Mouse (Mus musculus): ENCODE results near the gene Usp39. TPM values are rescaled to one million over a fixed set of nuclear protein-coding genes. Genes with fewer than 3 reads are reported as not detected.

Gene Usp39
- total and polyA plus RNA-seq, 2 experiments from 2014 or later = 39.0 to 52.6 TPM

- WGBS = 51% methylated on average over 9 of the region's 9 CpGs
- H3K9me3 ChIP-seq (ENCODE audit: low read length) = no peaks in the 10 kb centered on the region
- no peaks in the 10 kb centered on the region for H3K36me3 ChIP-seq (ENCODE audit: insufficient read depth)
Observed at GRCm38 (mm10) chr6:72303510-72303909, 41.5 kb downstream of the Usp39 start.

GRCm38 (mm10) chr6:72302349-72302925 lies 42.5 kb downstream of the Usp39 start:
- no peak overlapping the region for H3K9ac ChIP-seq
- TF ChIP-seq CTCF (IDR thresholded peaks at IDR 0.05; ENCODE audit: low read depth) = no peak
- no peak overlapping the region for H3K4me3 ChIP-seq (ENCODE audit: low read depth, low read length)
- no peaks in the 10 kb centered on the region for H3K27me3 ChIP-seq (ENCODE audit: insufficient read depth, low read length)
- no peak for ATAC-seq
- H3K27ac ChIP-seq (ENCODE audit: low read depth, low read length) = no peak overlapping the region
- H3K36me3 ChIP-seq (ENCODE audit: insufficient read depth) = no peaks in the 10 kb centered on the region
- H3K4me1 ChIP-seq (ENCODE audit: insufficient read depth) = no peaks in the 10 kb centered on the region
- no peaks in the 10 kb centered on the region for H3K9me3 ChIP-seq (ENCODE audit: low read length)
- no peak for DNase-seq
- no peak overlapping the region for H3K4me2 ChIP-seq (ENCODE audit: low read depth)
- 89% methylated on average over 11 of the region's 11 CpGs for WGBS

More at GRCm38 (mm10) chr6:72303510-72303909, 41.5 kb downstream of the Usp39 start:
- H3K4me3 ChIP-seq (ENCODE audit: low read depth, low read length) = no peak overlapping the region
- H3K4me1 ChIP-seq (ENCODE audit: insufficient read depth) = no peaks in the 10 kb centered on the region
- TF ChIP-seq CTCF (IDR thresholded peaks at IDR 0.05; ENCODE audit: low read depth) = no peak
- H3K9ac ChIP-seq = no peak overlapping the region
- DNase-seq (no peak), ATAC-seq (no peak)
- H3K27me3 ChIP-seq (ENCODE audit: insufficient read depth, low read length) = no peaks in the 10 kb centered on the region
- no peak overlapping the region for H3K27ac ChIP-seq (ENCODE audit: low read depth, low read length)
- H3K4me2 ChIP-seq (ENCODE audit: low read depth) = no peak overlapping the region

GRCm38 (mm10) chr6:72297825-72298224 lies 47.2 kb downstream of the Usp39 start:
- Histone ChIP-seq H3K36me3 (ENCODE audit: insufficient read depth) (no peaks in the 10 kb centered on the region), H3K4me1 (ENCODE audit: insufficient read depth) (no peaks in the 10 kb centered on the region), H3K4me2 (ENCODE audit: low read depth) (no peak overlapping the region), H3K27ac (ENCODE audit: low read depth, low read length) (no peak overlapping the region), H3K9me3 (ENCODE audit: low read length) (no peaks in the 10 kb centered on the region), H3K4me3 (ENCODE audit: low read depth, low read length) (no peak overlapping the region), H3K27me3 (ENCODE audit: insufficient read depth, low read length) (no peaks in the 10 kb centered on the region), H3K9ac (no peak overlapping the region)
- TF ChIP-seq CTCF (IDR thresholded peaks at IDR 0.05; ENCODE audit: low read depth) = no peak
- DNase-seq = no peak
- no peak for ATAC-seq
- 62% methylated on average over 3 of the region's 3 CpGs for WGBS

- ATAC-seq (no peak), DNase-seq (no peak)
- TF ChIP-seq CTCF (IDR thresholded peaks at IDR 0.05; ENCODE audit: low read depth) = no peak
Observed at GRCm38 (mm10) chr6:72292972-72293651, 51.9 kb downstream of the Usp39 start.

GRCm38 (mm10) chr6:72289484-72289883 lies 55.5 kb downstream of the Usp39 start:
- Histone ChIP-seq H3K4me2 (ENCODE audit: low read depth) (no peak overlapping the region), H3K27me3 (ENCODE audit: insufficient read depth, low read length) (no peaks in the 10 kb centered on the region), H3K9me3 (ENCODE audit: low read length) (no peaks in the 10 kb centered on the region), H3K9ac (no peak overlapping the region), H3K4me1 (ENCODE audit: insufficient read depth) (no peaks in the 10 kb centered on the region), H3K36me3 (ENCODE audit: insufficient read depth) (no peaks in the 10 kb centered on the region), H3K4me3 (ENCODE audit: low read depth, low read length) (no peak overlapping the region), H3K27ac (ENCODE audit: low read depth, low read length) (no peak overlapping the region)
- no peak for TF ChIP-seq CTCF (IDR thresholded peaks at IDR 0.05; ENCODE audit: low read depth)
- 82% methylated on average over 3 of the region's 3 CpGs for WGBS
- DNase-seq (no peak), ATAC-seq (no peak)

More at GRCm38 (mm10) chr6:72292972-72293651, 51.9 kb downstream of the Usp39 start:
- no peak overlapping the region for H3K9ac ChIP-seq
- no peaks in the 10 kb centered on the region for H3K9me3 ChIP-seq (ENCODE audit: low read length)
- H3K4me1 ChIP-seq (ENCODE audit: insufficient read depth) = no peaks in the 10 kb centered on the region
- H3K36me3 ChIP-seq (ENCODE audit: insufficient read depth) = no peaks in the 10 kb centered on the region
- H3K4me2 ChIP-seq (ENCODE audit: low read depth) = no peak overlapping the region
- H3K4me3 ChIP-seq (ENCODE audit: low read depth, low read length) = no peak overlapping the region
- no peaks in the 10 kb centered on the region for H3K27me3 ChIP-seq (ENCODE audit: insufficient read depth, low read length)
- 84% methylated on average over 12 of the region's 12 CpGs for WGBS
- no peak overlapping the region for H3K27ac ChIP-seq (ENCODE audit: low read depth, low read length)

- H3K4me2 ChIP-seq (ENCODE audit: low read depth) = no peak overlapping the region
- no peak overlapping the region for H3K4me3 ChIP-seq (ENCODE audit: low read depth, low read length)
- H3K27ac ChIP-seq (ENCODE audit: low read depth, low read length) = no peak overlapping the region
- no peaks in the 10 kb centered on the region for H3K4me1 ChIP-seq (ENCODE audit: insufficient read depth)
- ATAC-seq (no peak), DNase-seq (peak; percentile 31)
- no peaks in the 10 kb centered on the region for H3K36me3 ChIP-seq (ENCODE audit: insufficient read depth)
- no peaks in the 10 kb centered on the region for H3K27me3 ChIP-seq (ENCODE audit: insufficient read depth, low read length)
- peak; percentile 67 for TF ChIP-seq CTCF (IDR thresholded peaks at IDR 0.05; ENCODE audit: low read depth)
- 26% methylated on average over 4 of the region's 4 CpGs for WGBS
- H3K9ac ChIP-seq = no peak overlapping the region
- H3K9me3 ChIP-seq (ENCODE audit: low read length) = no peaks in the 10 kb centered on the region
Observed at GRCm38 (mm10) chr6:72283914-72284313, 61.1 kb downstream of the Usp39 start.

GRCm38 (mm10) chr6:72280410-72280998 lies 64.5 kb downstream of the Usp39 start:
- H3K4me2 ChIP-seq (ENCODE audit: low read depth) = no peak overlapping the region
- TF ChIP-seq CTCF (IDR thresholded peaks at IDR 0.05; ENCODE audit: low read depth) = no peak
- no peaks in the 10 kb centered on the region for H3K27me3 ChIP-seq (ENCODE audit: insufficient read depth, low read length)
- H3K9me3 ChIP-seq (ENCODE audit: low read length) = no peaks in the 10 kb centered on the region
- H3K36me3 ChIP-seq (ENCODE audit: insufficient read depth) = no peaks in the 10 kb centered on the region
- DNase-seq = no peak
- no peak overlapping the region for H3K9ac ChIP-seq
- H3K27ac ChIP-seq (ENCODE audit: low read depth, low read length) = no peak overlapping the region
- no peaks in the 10 kb centered on the region for H3K4me1 ChIP-seq (ENCODE audit: insufficient read depth)
- no peak for ATAC-seq
- WGBS = 76% methylated on average over 7 of the region's 7 CpGs
- no peak overlapping the region for H3K4me3 ChIP-seq (ENCODE audit: low read depth, low read length)

Data from forebrain, postnatal 0 days (tissue).